Mouse (Mus musculus): ENCODE data around the gene Myo1d.

- TF ChIP-seq MYOD1 (IDR thresholded peaks at IDR 0.05; ENCODE audit: control insufficient read depth, insufficient read length, low read depth) (no peak), CTCF (IDR thresholded peaks at IDR 0.05; ENCODE audit: control insufficient read depth, insufficient read depth, insufficient read length) (no peak), CEBPB (IDR thresholded peaks at IDR 0.05; ENCODE audit: low read depth) (no peak), FOSL1 (IDR thresholded peaks at IDR 0.05; ENCODE audit: insufficient read depth, low read length, poor library complexity, severe bottlenecking) (no peak)
These were observed 113.6 kb downstream of the Myo1d start for GRCm38 (mm10) chr11:80666211-80666610.

Measured in C2C12 (cell line).